Mouse (Mus musculus) spleen, adult 2 months (tissue): ENCODE results near the gene Gja3.

ENCODE experiments used
- CTCF ChIP-seq: fragments of 200-500 bp; IDR thresholded peaks from 2 replicates; pipeline ENCODE4 v1.5.1; 2011; ENCODE audit warnings: mild to moderate bottlenecking, inconsistent platforms; ENCODE audit not compliant: insufficient read depth, insufficient read length, insufficient replicate concordance; ENCODE audit errors: extremely low read depth
- POLR2A ChIP-seq: fragments of 200-500 bp; IDR thresholded peaks from 2 replicates; pipeline ENCODE4 v1.6.1; 2011; ENCODE audit warnings: low read depth, low read length, inconsistent platforms

DNA sequence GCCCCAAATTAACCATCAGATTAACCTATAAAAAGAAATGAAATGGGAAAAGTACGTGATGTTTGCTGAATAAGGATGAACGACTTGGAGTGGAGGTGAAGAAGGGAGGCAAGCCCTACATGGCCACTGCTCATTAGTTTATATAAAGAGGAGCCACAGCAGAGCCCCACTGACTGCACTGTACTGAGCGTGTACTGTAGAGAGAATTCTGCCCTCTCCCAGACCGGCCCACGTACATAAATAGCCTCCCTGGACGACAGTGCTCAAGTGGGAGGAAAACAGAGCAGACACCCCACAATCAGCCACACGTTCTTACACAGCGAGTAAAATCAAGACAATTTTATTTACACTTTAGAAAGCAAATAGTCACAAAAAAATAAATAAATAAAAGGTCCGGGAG is 23.8 kb downstream of the Gja3 start:
- TF ChIP-seq CTCF, result no peak
- no peak for TF ChIP-seq POLR2A
